Mouse (Mus musculus) kidney, postnatal 25 days (tissue): ENCODE results near the gene Adamts18.

Experiments
- DNase-seq, 2 experiments: peaks; one replicate each; pipeline ENCODE4 v3.0.0; 2021; ENCODE audit warnings: mixed read lengths in 2 of 2

Adamts18 gene

DNA sequence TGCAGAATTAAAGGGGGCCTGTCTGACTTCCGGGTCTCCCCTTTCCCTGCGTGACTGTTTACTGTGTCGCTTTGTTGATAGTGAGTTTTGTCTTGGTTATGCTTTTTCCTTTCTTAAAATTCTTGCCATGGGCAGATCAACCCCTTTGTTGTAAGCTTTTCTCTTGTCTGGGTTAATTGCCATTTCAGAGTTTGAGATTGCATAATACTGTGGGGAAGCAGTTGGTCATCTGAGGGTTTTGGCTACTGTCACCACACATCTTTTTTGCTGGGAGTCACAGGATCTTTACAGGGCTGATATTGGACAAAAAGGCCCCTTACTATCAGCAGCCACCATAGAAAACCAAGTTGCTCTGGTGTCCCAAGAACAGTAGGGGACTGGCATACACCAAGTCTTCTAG, 96.2 kb downstream of the Adamts18 start:
- DNase-seq, result no peak

DNA sequence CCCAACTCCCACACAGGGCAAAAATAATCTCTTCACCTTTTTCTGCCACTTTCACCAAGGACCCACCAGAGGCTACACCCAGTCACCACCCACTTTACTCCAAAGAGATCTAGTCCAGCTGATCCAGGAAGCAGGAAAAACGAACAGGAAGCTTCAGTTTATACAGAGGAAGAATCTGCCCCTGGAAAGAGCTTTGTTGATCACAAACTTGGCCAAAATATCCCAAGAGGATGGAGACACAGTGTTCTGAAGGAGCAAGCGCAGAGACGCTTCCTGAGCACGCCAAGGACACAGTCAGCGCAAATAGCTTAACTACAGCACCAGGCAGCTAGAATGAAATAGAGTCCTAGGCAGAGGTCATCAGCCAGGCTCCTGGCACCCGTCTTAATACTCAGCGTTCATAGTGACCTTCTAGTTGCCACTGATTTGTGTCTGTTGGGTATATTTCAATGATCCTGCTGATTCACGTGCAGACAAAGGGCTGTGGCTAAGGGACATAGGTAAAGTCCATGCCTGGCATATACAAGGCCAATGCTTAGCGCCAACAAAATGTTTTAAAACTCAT, 113.0 kb downstream of the Adamts18 start:
- no peak for DNase-seq

DNA sequence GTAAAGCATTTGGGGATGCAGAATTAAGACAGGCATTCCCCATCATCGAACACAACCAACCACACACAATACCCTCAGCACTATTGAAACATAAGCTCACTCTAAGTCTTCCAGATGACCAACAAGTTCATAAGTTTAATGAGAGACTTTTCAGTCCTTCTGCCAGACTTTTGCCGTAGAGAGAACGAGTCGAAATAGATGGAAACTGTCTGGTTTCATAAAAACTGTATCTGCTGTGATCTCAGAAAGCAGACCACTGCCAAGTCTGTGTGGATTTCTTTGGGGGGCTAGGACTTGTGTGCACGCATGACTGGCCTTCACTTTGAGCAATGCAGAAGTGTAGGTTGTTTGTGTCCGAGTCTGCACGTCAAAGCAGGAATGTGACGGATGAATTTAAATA, 123.2 kb downstream of the Adamts18 start:
- DNase-seq, result no peak

DNA sequence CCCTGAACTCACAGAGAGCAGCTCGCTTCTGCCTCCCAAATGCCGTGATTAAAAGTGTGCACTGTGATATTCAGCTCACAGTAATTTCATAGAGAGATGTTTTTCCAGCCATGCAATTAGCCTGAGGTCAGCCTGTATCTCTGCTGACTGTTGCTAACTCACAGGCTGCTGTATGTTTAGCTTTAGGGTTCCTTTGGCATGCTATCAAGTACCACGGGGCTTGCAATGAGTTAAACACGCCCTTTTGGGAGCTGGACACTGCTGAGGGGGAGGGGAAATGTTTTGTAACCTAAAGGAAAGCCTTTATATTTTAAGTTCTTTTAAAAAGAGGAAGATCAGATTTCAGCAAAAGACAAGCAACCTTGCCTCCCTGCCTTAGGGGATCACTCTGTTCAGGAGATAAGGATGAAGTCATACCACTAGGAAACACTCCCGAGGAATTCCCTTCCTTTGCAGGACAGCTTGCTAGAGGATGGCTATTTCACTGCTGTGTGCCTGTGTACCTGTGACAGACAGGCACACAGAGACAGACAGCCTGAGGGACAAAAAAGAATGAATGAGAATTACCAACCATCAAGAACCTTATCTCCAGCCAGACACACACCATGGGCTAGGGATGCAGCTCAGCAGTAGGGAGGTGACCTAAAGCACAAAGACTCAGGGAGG, 124.5 kb downstream of the Adamts18 start:
- no peak for DNase-seq

DNA sequence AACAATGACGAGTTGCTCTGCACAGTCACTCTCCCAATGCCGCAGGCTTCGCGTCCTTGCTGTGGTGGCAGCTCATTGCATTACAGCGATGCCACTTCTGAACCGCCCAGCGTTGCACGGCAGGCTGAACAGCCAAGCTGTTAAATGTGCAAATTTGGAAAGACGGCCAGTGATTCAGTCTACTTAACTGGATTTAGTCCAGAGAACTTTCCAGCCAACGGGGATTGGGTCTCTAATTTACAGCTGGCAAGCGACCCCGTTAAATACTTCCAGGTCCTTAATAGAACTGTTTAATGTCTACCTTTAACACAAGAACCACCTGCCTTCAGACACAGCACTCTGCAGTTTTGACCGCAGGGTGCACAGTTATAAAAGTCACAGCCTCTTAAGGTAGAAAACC, 127.1 kb downstream of the Adamts18 start:
- peak in 1 of 2 experiments; percentile 7 for DNase-seq

DNA sequence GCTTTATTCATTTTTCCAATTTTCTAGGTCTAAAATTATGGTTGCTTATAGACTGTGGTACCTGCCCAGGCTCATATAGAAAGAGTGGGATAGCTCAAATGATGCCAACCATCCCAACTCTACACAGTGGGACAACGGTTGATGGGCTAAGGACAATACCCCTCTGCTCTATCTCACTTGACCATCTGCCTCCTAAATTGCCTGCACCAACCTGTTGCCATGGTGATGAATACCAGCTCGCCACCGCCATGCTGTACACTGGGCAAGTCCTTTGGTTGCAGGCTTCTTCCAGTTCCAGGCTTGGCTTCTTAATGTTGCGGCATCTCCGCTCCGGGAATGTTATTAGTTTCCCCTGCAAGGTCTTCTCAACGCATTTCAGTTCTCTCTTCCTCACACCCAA, 143.6 kb downstream of the Adamts18 start:
- no peak for DNase-seq

DNA sequence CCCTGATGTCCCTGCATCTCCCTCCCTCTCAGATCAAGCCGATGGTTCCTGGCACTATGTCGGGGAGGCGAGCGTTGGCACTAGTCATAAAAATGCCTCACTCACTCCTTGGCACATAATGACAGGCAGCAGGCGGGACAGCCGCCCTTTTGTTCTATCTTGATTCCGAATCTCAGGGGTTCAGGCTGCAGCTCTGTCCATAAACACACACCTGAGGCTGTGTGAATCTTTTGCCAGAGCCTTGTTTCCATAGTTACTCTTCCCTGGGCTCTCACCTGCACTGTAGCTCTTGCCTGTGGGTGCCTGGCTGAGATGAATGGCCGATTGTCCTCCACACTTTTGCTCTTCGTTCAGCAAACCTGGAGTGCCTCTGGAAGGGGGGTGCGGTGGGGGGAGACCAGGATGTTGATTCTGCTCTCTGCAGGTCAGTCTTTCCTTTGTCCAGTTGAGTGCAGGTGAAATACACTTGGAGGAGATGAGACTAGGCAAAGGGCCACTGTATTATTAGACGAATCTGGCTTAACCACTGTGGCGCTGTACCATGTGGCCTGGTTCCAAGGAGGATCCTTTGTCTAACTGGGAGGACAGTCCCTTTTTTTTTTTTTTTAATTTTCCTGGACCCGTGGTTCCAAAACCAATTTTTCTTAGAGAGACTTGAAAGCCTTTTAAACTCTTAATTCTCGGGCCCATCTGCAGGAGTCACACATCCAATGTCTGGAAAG, 156.8 kb downstream of the Adamts18 start:
- DNase-seq, result no peak

DNA sequence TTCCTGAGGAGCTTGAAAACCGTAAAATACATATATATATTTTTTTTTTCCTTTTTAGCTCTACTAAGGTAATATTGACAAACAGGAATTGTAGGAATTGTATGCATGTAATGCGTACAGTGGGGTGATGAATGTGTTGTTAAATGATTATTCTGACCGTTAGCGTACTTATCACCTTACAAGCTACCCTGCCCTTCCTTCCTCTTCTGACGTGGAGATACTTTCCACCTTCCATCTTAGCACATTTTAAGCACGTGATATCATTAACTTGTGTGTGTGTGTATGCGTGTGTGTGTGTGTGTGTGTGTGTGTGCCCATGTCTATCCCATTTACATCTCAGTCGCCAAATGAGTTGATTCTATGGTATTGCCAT, 160.0 kb downstream of the Adamts18 start:
- DNase-seq, result no peak

DNA sequence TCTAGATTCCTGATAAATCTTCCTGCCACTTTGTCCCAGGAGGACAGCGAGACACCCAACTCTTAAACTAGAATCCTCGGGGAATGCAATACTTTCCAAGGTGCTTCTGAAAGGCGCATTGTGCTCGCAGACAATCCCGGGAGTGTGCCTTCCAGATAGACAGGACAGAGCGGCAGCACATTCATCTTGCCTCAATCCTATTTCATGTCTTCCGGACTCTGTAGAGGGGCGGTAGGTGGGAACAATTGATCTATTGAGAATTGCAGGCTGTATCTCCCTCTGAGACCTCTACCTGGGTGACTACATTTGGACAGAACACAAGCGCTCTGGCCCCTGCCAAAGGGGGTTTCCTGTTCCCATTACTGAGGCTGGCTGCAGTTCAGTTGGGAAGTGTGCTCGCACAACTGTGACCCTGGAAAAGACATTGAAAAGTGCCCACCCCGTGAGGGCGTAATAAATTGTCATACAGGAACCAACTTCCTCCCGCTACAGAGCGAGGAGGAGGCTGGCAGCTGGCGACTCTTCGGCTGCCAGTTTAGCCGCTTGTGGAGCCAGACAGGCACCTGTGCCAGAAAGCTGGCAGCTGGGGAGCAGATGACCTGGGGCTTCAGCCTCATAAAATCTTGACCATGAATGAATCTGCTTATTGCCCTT, 160.5 kb downstream of the Adamts18 start:
- peak in 1 of 2 experiments; percentile 35 for DNase-seq

DNA sequence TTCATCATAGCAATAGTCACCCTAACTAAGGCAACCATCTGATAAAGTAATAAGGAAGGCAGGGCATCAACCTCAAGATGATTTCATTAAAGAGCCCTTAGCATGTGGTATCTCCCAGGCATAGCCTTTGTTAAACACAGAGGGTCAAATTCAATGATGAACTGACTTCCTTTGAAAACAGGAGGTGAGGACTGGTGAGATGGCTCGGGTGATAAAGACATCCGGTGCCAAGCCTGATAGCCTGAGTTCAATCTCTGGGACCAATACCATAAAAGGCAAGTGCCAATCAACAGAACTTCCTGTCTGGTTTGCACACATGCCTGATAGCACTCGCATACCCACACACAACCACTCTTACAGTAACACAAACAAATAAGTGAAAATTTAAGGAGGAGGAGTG, 169.2 kb downstream of the Adamts18 start:
- no peak for DNase-seq

DNA sequence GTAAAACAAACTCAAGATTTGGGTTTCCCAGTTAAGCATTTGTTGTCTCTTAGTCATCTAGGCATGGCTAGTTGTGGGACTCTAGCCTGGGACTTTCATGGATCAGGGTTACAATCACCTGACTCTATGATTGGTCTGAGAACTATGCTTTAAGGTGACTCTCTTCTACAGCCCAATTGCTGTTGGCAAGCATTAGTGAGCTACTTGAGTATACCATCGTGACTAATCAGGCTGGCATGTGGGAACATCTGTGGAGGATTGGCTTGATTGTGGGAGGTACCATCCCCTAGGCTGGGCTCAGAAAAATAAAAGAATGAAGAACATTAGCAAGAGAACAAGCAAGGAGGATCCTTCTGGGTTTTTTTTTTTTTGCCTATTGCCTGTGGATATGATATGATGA, 171.7 kb downstream of the Adamts18 start:
- DNase-seq, result no peak

DNA sequence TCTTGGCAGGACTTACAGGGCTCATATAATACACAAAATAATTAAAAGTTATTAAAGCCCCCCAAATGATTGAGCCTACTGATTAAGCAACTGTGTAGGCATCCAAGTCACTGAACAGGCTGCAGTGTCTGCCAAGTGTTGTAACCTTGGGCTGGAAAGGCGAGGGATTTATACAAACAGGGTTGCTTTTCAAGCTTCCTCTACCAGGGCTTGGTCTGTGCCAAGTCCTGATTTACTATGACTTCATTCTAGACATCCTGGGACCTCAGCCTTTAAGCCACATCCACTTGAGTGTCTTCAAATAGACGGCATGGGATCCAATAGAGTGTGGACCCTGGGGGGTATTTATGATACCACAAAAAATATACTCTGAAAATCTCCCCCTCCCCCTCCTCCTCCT, 173.3 kb downstream of the Adamts18 start:
- DNase-seq, result no peak

DNA sequence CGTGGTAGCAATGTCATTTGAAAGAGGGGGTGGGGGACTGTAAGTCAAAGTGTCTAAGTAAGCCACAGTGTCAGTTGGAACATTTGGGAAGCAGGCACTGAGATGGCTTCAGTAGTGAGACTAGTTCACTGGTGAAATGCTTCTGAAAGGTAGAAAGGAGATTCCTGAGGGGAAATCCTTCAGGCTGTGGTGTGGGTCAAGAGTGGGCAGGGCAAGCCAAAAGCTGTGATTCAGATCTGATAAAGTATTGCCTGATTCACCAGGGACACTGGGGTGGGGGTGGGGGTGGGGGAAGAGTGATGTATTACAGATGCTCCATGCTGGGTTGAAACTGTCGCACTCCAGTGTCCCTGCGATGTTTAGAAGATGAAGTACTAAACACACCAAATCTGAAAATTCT, 173.9 kb downstream of the Adamts18 start:
- DNase-seq, result no peak

DNA sequence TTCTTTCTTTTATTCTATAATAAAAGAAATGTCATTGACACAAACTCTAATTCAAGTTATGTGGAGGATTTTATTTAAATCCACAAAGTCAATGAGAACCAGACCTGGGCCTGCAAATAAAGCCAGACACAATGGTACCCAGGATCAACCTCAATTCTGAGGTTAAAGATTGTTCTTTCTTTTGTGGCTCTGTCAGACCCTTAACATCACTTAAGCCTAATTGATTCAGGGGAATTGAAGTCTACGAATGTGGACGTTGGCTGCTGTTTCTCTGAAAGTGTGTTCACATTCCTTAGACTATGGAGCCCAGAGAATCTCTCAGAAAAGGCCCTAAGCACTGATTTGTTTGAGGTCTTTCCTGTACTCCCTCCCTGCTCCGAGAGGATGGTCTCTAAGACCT, 175.2 kb downstream of the Adamts18 start:
- no peak for DNase-seq

DNA sequence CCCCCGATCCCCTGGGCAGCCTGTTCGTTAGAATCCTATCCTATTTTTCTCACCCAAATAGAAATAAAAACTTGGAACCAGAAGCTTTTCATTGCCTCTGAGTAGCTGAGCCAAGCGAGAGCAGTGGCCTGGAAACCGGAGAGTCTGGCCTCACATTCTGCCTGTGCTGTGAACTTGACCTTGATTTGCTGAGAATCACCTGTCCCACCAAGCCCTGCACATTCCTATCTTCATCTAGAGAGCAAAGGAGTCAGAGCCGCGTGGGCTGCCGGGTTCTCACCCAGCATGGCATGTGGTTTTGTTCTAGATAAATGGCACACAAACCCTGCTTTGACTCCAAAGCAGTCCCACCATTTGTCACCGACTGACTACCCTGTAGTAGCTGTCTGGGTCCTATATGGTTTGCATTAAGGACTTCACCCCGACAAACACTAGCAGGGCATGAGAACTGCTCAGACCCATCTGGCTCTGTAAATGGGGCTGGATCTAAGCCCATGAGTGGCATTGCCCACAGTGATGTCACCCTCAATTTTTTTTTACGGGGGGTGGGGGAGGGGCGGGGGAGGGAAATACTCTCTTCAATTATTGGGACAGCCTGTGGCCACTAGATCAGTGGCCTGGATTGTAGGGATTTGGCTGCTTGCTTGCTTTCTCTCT, 175.8 kb downstream of the Adamts18 start:
- DNase-seq, result no peak

DNA sequence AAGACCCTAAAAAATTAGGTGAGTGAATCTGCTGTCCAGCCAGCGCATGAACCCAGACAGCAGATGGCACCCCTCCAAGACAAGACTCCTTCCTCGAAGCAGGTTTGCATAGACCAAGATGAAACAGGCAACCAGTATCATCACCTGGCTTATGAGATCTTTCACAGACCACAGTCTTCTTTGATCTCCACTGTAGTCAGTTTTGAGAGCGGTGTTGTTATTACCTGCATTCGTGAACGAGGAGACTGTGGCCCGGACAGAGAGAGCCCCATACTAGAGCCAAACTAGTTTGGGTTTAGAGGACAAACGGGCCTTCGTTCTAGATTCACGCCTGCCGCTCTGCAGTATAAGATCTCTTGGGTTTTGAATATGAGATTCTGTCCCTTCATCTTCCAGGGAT, 178.6 kb downstream of the Adamts18 start:
- DNase-seq, result no peak

DNA sequence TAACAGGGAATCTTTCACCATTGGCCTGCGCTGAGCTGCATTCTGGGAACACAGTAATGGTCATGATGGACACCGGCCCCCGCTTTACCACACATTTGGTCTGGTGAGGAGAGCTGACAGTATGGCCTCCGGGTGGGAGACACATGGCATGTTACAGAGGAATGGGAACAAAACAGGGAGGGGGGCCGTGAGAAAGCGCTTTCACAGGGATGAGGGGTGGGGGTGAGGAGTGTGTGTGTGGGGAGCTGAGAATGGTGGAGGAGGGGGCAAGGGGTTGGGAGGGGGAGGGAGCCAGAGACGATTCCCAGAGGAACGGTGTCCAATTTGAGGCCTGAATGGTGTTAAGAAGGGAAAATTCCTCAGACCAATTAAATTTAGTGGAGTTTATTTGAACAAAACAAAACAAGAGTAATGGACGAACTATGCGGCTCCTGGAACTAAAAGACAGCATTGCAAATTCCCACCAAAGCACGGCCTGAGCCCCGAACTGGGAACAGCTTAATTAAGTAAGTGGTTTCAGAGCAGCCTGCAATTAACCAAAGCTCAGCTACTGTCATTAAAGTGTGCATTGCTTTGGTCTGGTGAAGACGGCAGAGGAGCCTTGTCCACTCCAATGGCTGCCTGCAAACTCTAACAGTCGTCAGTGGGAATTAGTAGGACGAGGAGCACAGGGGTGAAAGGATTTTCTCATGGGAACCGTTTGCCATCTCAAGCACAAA, 181.7 kb downstream of the Adamts18 start:
- no peak for DNase-seq

DNA sequence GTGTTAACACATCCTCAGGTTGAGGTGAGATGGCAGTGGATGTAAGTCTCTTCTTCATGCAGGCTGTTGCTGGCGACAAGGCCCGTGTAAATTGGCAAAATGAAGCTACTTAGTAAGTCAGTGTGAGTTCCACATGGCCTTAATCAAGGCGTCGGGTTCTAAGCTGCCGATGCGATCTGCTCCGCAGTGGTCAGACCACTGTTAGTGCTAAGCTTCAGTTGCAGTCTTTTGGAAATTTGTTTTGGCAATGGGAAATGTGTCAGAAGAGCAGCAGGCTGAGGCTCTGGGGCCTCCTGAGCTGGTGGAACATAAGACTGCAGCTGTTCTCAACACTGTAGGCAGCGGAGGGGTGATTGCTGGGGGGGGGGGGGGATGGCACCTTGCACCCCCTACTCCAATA, 182.6 kb downstream of the Adamts18 start:
- no peak for DNase-seq

DNA sequence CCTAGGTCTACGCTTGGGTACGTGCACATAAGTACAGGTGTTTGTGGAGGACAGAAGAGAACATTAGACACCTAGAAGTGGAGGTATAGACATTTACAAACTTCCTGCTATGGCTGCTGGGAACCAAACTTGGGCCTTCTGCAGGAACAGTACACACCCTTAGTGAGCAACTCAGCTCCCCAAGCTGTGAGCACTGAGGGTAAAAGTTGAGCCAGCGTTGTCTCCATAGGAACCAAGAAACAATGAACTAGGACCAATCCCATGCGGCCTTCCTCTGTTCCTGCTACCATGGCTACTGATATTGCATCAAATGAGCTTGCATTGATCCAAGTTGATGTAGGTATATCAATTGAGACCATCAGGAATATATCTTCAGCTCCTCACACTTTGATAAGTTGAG, 183.5 kb downstream of the Adamts18 start:
- no peak for DNase-seq

DNA sequence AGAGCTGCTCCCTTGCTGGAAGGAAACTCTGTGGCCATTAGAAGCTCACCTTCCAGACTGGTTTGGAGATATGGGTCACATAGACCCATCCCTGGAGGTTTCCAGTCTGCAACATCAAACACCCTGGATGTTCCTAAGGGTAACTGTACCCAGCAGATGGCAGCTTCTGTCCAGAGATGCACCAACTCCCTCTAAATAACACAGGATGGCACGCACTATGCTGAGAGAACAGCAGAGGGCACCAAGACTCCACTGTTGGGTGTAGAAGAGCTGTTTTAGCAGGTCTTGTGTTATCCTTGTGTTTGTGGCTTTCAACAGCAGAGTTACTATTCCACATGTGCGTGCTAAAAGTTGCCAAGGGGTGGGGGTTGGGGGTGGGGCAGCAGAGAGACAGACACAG, 184.0 kb downstream of the Adamts18 start:
- peak; percentile 86 to 90 for DNase-seq

DNA sequence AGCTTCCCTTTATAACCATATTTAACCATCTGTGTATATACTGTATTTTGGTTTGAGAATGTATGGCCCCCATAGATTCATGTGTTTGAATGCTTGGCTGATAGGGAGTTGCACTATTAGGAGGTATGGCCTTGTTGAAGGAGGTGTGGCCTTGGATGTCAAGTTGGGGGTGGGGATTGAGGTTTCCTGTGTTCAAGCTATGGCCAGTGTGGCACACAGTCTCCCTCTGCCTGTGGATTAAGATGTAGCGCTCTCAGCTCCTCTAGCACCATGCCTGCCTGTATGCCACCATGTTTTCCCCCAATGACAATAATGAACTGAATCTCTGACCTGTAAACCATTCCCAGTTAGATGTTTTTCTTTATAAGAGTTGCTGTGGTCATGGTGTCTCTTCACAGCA, 188.4 kb downstream of the Adamts18 start:
- no peak for DNase-seq

DNA sequence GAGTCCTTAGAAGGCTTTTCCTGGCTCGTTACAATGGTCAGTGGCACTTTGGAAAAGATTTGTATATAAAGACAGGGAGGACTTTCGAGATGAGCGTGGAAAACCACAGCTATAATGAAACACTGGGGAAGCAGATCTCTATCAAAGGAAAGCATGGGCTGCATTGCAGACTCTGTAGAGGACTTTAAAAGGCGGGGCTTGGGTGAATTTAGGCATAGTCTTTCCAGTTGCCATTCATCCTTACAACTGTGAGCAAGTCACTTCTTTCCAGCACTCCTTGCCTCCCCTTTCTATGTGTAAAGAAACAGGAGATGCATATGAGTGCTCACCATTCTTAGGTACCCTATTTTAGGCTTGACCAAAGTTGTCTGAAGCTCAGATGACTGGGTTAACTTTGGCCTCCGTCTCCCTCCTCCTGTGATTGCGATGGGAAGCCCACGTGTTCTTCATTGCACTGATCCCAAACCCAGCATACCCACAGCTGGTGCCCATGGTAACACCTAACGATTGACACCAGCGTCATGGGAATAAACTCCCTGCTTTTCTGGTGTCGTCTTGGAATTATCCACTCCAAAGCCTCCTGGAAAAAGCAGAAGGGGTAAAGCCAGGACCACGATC, 191.7 kb downstream of the Adamts18 start:
- DNase-seq, result no peak
